Mouse (Mus musculus) G1E (cell line): ENCODE results near the gene Trim33. TPM values are rescaled to one million over a fixed set of nuclear protein-coding genes. Genes with fewer than 3 reads are reported as not detected.

Experiments
- ATAC-seq: 2 replicates; pipeline ENCODE4 v1.8.0; 2016; ENCODE audit warnings: mild to moderate bottlenecking; ENCODE audit not compliant: insufficient number of reproducible peaks, poor library complexity, low FRiP score, severe bottlenecking; ENCODE audit errors: extremely low read depth
- DNase-seq: peaks from one replicate; pipeline ENCODE4 v3.0.0; 2012; ENCODE audit warnings: low spot score
- H3K27me3 ChIP-seq: 2 replicates; pipeline ENCODE4 v1.6.1; 2012; ENCODE audit warnings: mild to moderate bottlenecking, low read length, inconsistent platforms; ENCODE audit not compliant: insufficient read depth
- H3K36me3 ChIP-seq: replicated peaks from 2 replicates; pipeline ENCODE3; 2012; ENCODE audit warnings: mild to moderate bottlenecking, inconsistent platforms
- H3K4me1 ChIP-seq: 2 replicates; pipeline ENCODE4 v1.6.1; 2012; ENCODE audit warnings: low read depth, low read length, inconsistent platforms, mixed read lengths; ENCODE audit not compliant: insufficient read depth
- H3K4me3 ChIP-seq: 2 replicates; pipeline ENCODE4 v1.5.1; 2012; ENCODE audit warnings: low read depth, mild to moderate bottlenecking, inconsistent platforms, low read length, moderate library complexity, mixed read lengths
- H3K9me3 ChIP-seq: replicated peaks from 2 replicates; pipeline ENCODE4 v1.6.1; 2012; ENCODE audit warnings: inconsistent platforms
- CTCF ChIP-seq: IDR thresholded peaks from 2 replicates; pipeline ENCODE4 v1.5.1; 2012; ENCODE audit warnings: low read depth, low read length, inconsistent platforms, mixed read lengths
- GATA1 ChIP-seq: IDR thresholded peaks from 2 replicates; pipeline ENCODE4 v1.6.1; 2012; ENCODE audit warnings: borderline replicate concordance, low read length, inconsistent platforms, mixed read lengths
- GATA2 ChIP-seq: IDR thresholded peaks from 2 replicates; pipeline ENCODE4 v1.6.1; 2012; ENCODE audit warnings: low read depth, low read length, inconsistent platforms, borderline replicate concordance
- POLR2AphosphoS5 ChIP-seq: IDR thresholded peaks from 2 replicates; pipeline ENCODE4 v1.6.1; 2012; ENCODE audit warnings: low read depth, low read length, inconsistent platforms; ENCODE audit not compliant: insufficient replicate concordance
- TAL1 ChIP-seq: conservative IDR thresholded peaks from 2 replicates; pipeline ENCODE4 v1.6.1; 2012; ENCODE audit warnings: low read depth, low read length, inconsistent platforms, mixed read lengths
- polyA plus RNA-seq: library from polyadenylated mRNA; stranded (reverse); fragments of >175 nt; gene quantifications from 2 replicates; pipeline ENCODE4 v1.2.3, GENCODE M21; 2012
- total RNA-seq, 2 experiments: library from RNA; stranded (forward) in 1 of 2; stranded (reverse) in 1 of 2; fragments of 200-1000 nt in 1 of 2; fragments of >200 nt in 1 of 2; fragmentation: Nextera tagmentation in 1 of 2; gene quantifications; 2 replicates each; pipeline ENCODE4 v1.2.3; 2014 to 2017

The Trim33 gene
- total and polyA plus RNA-seq, 3 experiments, result 7.7 to 188 (median 103) TPM

- Histone ChIP-seq H3K4me3 (no peak overlapping the region), H3K9me3 (no peaks in the 10 kb centered on the region), H3K4me1 (peaks cover 36% of the 10 kb centered on the region), H3K36me3 (no peaks in the 10 kb centered on the region), H3K27me3 (no peaks in the 10 kb centered on the region)
- peak; percentile 89 for ATAC-seq
- DNase-seq, result peak; percentile 59
- TF ChIP-seq CTCF (peak; percentile 97), POLR2AphosphoS5 (no peak)
These were observed 103.9 kb downstream of the Trim33 start for GRCm38 (mm10) chr3:103382872-103383567.

- Histone ChIP-seq H3K9me3 (no peaks in the 10 kb centered on the region), H3K4me1 (peaks cover 31% of the 10 kb centered on the region), H3K36me3 (no peaks in the 10 kb centered on the region), H3K27me3 (peaks cover 4% of the 10 kb centered on the region; the same call in 1 of the 2 replicates), H3K4me3 (no peak overlapping the region; the same call in 1 of the 2 replicates)
- TF ChIP-seq POLR2AphosphoS5 (no peak), CTCF (no peak), GATA2 (no peak), TAL1 (no peak), GATA1 (no peak)
- no peak for ATAC-seq
- DNase-seq, result no peak
These were observed 105.4 kb downstream of the Trim33 start for GRCm38 (mm10) chr3:103384486-103384885.

- Histone ChIP-seq H3K9me3 (no peaks in the 10 kb centered on the region), H3K4me3 (no peak overlapping the region; the same call in 1 of the 2 replicates), H3K4me1 (peaks cover 30% of the 10 kb centered on the region), H3K36me3 (no peaks in the 10 kb centered on the region), H3K27me3 (peaks cover 6% of the 10 kb centered on the region; the same call in 1 of the 2 replicates)
- ATAC-seq (peak; percentile 10; the same call in 1 of the 2 replicates), DNase-seq (no peak)
- TF ChIP-seq GATA1, result no peak
- TF ChIP-seq TAL1, result no peak
- no peak for TF ChIP-seq POLR2AphosphoS5
- TF ChIP-seq CTCF, result no peak
- TF ChIP-seq GATA2, result no peak
These were observed 105.9 kb downstream of the Trim33 start for GRCm38 (mm10) chr3:103384949-103385348.

GRCm38 (mm10) chr3:103385383-103386291 lies 106.5 kb downstream of the Trim33 start:
- H3K27me3 ChIP-seq, result peaks cover 6% of the 10 kb centered on the region; the same call in 1 of the 2 replicates
- H3K9me3 ChIP-seq, result no peaks in the 10 kb centered on the region
- ATAC-seq, result no peak
- H3K36me3 ChIP-seq, result no peaks in the 10 kb centered on the region
- H3K4me3 ChIP-seq, result no peak overlapping the region; the same call in 1 of the 2 replicates
- no peak for DNase-seq
- H3K4me1 ChIP-seq, result peaks cover 30% of the 10 kb centered on the region
- no peak for TF ChIP-seq CTCF
- no peak for TF ChIP-seq GATA1
- no peak for TF ChIP-seq GATA2
- no peak for TF ChIP-seq POLR2AphosphoS5
- TF ChIP-seq TAL1, result no peak

GRCm38 (mm10) chr3:103386292-103387031 lies 107.4 kb downstream of the Trim33 start:
- H3K36me3 ChIP-seq, result no peaks in the 10 kb centered on the region
- peaks cover 30% of the 10 kb centered on the region for H3K4me1 ChIP-seq
- peaks cover 6% of the 10 kb centered on the region; the same call in 1 of the 2 replicates for H3K27me3 ChIP-seq
- ATAC-seq (no peak), DNase-seq (no peak)
- H3K4me3 ChIP-seq, result no peak overlapping the region
- TF ChIP-seq TAL1 (no peak), GATA2 (no peak), CTCF (0 out of 2 replicates have a peak, but pooled peaks have one; percentile 8)
- no peaks in the 10 kb centered on the region for H3K9me3 ChIP-seq
